Comparison of ENCODE assay signal across 26 mouse cellular contexts in the genomic region with DNA sequence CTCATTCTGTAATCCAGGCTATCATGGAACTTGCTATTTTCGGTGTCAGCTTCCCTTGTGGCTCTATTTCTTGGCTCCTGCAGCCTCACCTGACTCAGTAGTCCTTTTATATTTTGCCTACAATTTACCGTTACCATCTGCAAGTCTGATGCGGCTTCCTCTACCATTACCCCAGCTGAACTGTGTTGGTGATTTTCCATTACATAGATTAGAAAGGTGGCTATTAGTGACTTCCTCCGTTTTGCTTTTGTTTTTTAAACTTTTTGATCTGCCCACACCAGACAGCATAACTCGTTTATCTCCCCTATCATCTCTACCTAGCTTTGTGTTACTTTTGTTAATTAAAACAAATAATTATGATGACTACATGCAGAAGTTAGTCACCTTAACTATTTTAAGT. TPM values are rescaled to one million over a fixed set of nuclear protein-coding genes. Genes with fewer than 3 reads are reported as not detected.
DNase-seq lines count a peak whose midpoint lies in the region; ATAC-seq lines count a peak whose summit lies in the region.
"Had no signal": no experiment of that assay in that cellular context is flagged by ENCODE, and none has a peak within 500 bp of the region (broad histone marks: within the 10 kb centered on the region; RNA-seq: fewer than 3 reads in every experiment).

No protein-coding gene starts in this region.

- no peak overlapping the region for H3K4me3 ChIP-seq in embryonic facial prominence, embryonic 10.5 days
- no peak overlapping the region for H3K4me3 ChIP-seq in forebrain, embryonic 12.5 days (replicated peaks)
- H3K4me3 ChIP-seq: embryonic facial prominence, embryonic 13.5 days; erythroblast, embryonic 14.5 days; forebrain, embryonic 13.5 days; heart, embryonic 12.5 days; heart, embryonic 15.5 days; intestine, embryonic 15.5 days had no signal

- no peak overlapping the region for H3K9ac ChIP-seq in forebrain, embryonic 12.5 days
- H3K9ac ChIP-seq: embryonic facial prominence, embryonic 13.5 days; forebrain, embryonic 13.5 days; heart, embryonic 12.5 days; heart, embryonic 15.5 days; hindbrain, embryonic 14.5 days; intestine, embryonic 15.5 days had no signal

- H3K4me2 ChIP-seq in forebrain, embryonic 12.5 days = no peak overlapping the region
- H3K4me2 ChIP-seq: embryonic facial prominence, embryonic 13.5 days; forebrain, embryonic 13.5 days; heart, embryonic 12.5 days; heart, embryonic 15.5 days; hindbrain, embryonic 14.5 days; intestine, embryonic 15.5 days had no signal

- ATAC-seq in activated CD4-positive, CD25-positive, alpha-beta regulatory T cell, adult 4 months = peak; percentile 96
- peak; percentile 90 for ATAC-seq in inflammation-experienced regulatory T-cells, adult 6 months
- ATAC-seq in forebrain, embryonic 12.5 days (ENCODE audit: low FRiP score) = no peak
- ATAC-seq: forebrain, embryonic 13.5 days; forebrain, embryonic 16.5 days; hindbrain, postnatal 0 days; intestine, embryonic 15.5 days had no signal

- H3K27me3 ChIP-seq in embryonic facial prominence, embryonic 10.5 days (replicated peaks; ENCODE audit: low read depth, poor library complexity, severe bottlenecking) = no peaks in the 10 kb centered on the region
- no peaks in the 10 kb centered on the region for H3K27me3 ChIP-seq in forebrain, embryonic 12.5 days
- H3K27me3 ChIP-seq: embryonic facial prominence, embryonic 13.5 days; forebrain, embryonic 13.5 days; heart, embryonic 12.5 days; heart, embryonic 15.5 days; intestine, embryonic 15.5 days had no signal

- peaks cover 15% of the 10 kb centered on the region for H3K4me1 ChIP-seq in embryonic facial prominence, embryonic 10.5 days
- H3K4me1 ChIP-seq in forebrain, embryonic 12.5 days = peaks cover 15% of the 10 kb centered on the region

- H3K36me3 ChIP-seq in embryonic facial prominence, embryonic 10.5 days (replicated peaks) = no peaks in the 10 kb centered on the region
- no peaks in the 10 kb centered on the region for H3K36me3 ChIP-seq in forebrain, embryonic 12.5 days (replicated peaks)
- H3K36me3 ChIP-seq: embryonic facial prominence, embryonic 13.5 days; intestine, embryonic 15.5 days had no signal

- H3K27ac ChIP-seq in embryonic facial prominence, embryonic 10.5 days (replicated peaks) = no peak overlapping the region
- no peak overlapping the region for H3K27ac ChIP-seq in forebrain, embryonic 12.5 days
- H3K27ac ChIP-seq: embryonic facial prominence, embryonic 13.5 days; forebrain, embryonic 13.5 days; heart, embryonic 15.5 days; hindbrain, embryonic 14.5 days; hindbrain, postnatal 0 days; intestine, embryonic 15.5 days had no signal

- no peaks in the 10 kb centered on the region for H3K9me3 ChIP-seq in embryonic facial prominence, embryonic 10.5 days
- no peaks in the 10 kb centered on the region for H3K9me3 ChIP-seq in forebrain, embryonic 12.5 days
- H3K9me3 ChIP-seq: embryonic facial prominence, embryonic 13.5 days; forebrain, embryonic 13.5 days; heart, embryonic 12.5 days; heart, embryonic 15.5 days; intestine, embryonic 15.5 days had no signal

- WGBS in embryonic facial prominence, embryonic 10.5 days = 85% methylated on average over 5 of the region's 5 CpGs
- 80% methylated on average over 5 of the region's 5 CpGs for WGBS in forebrain, embryonic 12.5 days

- peak; percentile 64 for DNase-seq in CD4-positive helper T cell, adult 2 months (ENCODE audit: low read depth, low spot score)
- DNase-seq in CD4-positive, CD25-positive, alpha-beta regulatory T cell, adult 2 months (ENCODE audit: low read depth, low spot score) = peak; percentile 65
- no peak for DNase-seq in embryonic facial prominence, embryonic 10.5 days (ENCODE audit: low spot score)
- no peak for DNase-seq in T-cell, adult 2 months (ENCODE audit: low spot score)
- DNase-seq: adrenal gland, adult 2 months; adrenal gland, postnatal 14 days; cerebellum, adult 18-20 months; cerebellum, adult 9-10 months; cerebellum, postnatal 14 days; gastrocnemius, postnatal 10 days; gastrocnemius, postnatal 36 days; heart, postnatal 10 days; heart, postnatal 36 days; kidney, adult 18-20 months had no signal

RNA-seq across cellular contexts. Expression of a gene that starts 14.7 kb away (rescaled TPM):
- 10 to 100 TPM; 72.9 to 87.0 TPM for polyA plus RNA-seq in activated CD4-positive, CD25-positive, alpha-beta regulatory T cell, adult 4 months (2017; shearing (Covaris generic))
- polyA plus RNA-seq in inflammation-experienced regulatory T-cells, adult 6 months (2017; shearing (Covaris generic)) = 100 to 1,000 TPM in 2 of 3 experiments, 10 to 100 TPM in 1; 96.6 to 109 (median 102) TPM
- polyA plus RNA-seq in embryonic facial prominence, embryonic 10.5 days (2016; fragmentation: Nextera tagmentation; extraction: Ambion mirVana) = 9.7 and 12.1 TPM in 2 replicates
- 18.4 and 21.7 TPM in 2 replicates for polyA plus RNA-seq in forebrain, embryonic 12.5 days (2016; fragmentation: Nextera tagmentation; extraction: Ambion mirVana)
- polyA plus RNA-seq: erythroblast, embryonic 14.5 days had no signal

Comparison
In these comparisons a context has a peak if more than half of its experiments do, and no peak if none do; other contexts are left out.
1. DNase-seq: peak in CD4-positive helper T cell, adult 2 months (single experiment) and CD4-positive, CD25-positive, alpha-beta regulatory T cell, adult 2 months (single experiment); none in embryonic facial prominence, embryonic 10.5 days (single experiment) and T-cell, adult 2 months (single experiment).